Mouse (Mus musculus): ENCODE results near the gene Arrdc3. TPM values are rescaled to one million over a fixed set of nuclear protein-coding genes. Genes with fewer than 3 reads are reported as not detected.

Arrdc3 gene
- polyA plus RNA-seq, 2 experiments, result 49.4 to 66.5 TPM

DNA sequence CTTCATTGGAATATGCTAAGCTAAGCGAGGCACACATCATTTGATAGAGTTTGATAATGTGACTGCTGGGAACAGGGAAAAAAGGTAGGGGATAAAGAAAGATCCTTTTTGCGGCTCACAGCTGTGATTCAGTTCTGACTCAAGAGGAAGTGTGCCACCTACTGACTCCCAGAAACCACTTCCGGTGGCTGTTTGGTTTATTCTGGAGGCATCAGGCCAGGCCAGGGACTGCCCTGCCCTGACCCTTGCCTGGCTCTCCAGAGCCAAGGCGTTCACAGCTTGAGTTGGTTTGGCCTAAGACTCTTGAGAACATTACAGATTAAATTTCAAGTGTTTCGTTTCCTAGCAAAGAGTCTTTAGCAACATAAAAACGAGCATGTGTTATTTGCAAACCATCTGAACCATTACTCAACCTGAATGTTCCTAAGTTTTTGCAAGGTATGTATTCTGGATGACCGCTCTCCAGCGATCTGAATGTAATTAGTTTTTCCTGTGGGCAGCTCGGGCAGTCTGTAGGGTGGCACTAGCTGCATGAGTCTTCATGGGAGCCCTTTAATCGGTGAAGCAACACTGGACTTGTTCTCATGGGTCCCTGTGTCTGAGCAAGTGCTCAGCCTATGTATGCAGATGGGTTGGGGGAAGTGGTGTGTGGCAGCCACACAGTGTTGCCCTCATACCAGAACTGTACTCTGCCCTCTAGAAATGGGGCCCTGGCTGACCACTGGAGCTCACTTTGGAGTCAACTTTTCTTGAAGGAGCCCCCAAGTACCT lies 57.9 kb downstream of the Arrdc3 start:
- Histone ChIP-seq H3K27ac (replicated peaks; ENCODE audit: low read depth, low read length) (no peak overlapping the region), H3K4me3 (replicated peaks; ENCODE audit: low read length) (no peak overlapping the region), H3K9me3 (ENCODE audit: control insufficient read depth, low read length) (no peaks in the 10 kb centered on the region), H3K4me1 (ENCODE audit: control insufficient read depth, insufficient read depth, low read length) (peaks cover 6% of the 10 kb centered on the region; the same call in 1 of the 2 replicates), H3K27me3 (ENCODE audit: control insufficient read depth, insufficient read depth, low read length) (no peaks in the 10 kb centered on the region), H3K9ac (ENCODE audit: low read depth, low read length, severe bottlenecking) (no peak overlapping the region), H3K36me3 (ENCODE audit: control insufficient read depth, insufficient read depth, low read length) (no peaks in the 10 kb centered on the region), H3K4me2 (replicated peaks; ENCODE audit: low read depth, low read length, severe bottlenecking) (no peak overlapping the region)
- 61% methylated on average over 10 of the region's 10 CpGs for WGBS
- no peak for ATAC-seq (ENCODE audit: low FRiP score, low read depth)
- peak; percentile 29 for DNase-seq (ENCODE audit: low spot score)
- TF ChIP-seq POLR2A (IDR thresholded peaks at IDR 0.05; ENCODE audit: borderline replicate concordance, extremely low read depth, insufficient read depth, insufficient read length), result no peak

DNA sequence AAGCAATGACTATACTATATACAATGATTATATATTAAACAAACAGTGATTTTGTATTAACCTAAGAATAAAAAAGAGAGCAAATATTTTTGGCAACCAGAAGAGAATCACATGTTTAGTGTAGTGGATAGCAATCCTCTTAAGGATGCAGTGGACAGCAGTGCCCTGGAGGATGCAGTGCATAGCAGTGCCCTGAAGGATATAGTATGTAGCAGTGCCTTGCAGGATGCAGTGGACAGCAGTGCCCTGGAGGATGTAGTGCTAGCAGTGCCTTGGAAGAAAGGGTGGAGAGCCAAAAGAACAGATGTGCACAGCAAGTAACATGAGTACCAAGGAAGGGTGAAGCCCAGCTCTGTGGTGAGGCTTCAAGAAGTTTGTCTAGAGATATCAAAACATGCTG lies 61.3 kb downstream of the Arrdc3 start:
- DNase-seq (ENCODE audit: low spot score) (no peak), ATAC-seq (ENCODE audit: low FRiP score, low read depth) (no peak)
- no peaks in the 10 kb centered on the region for H3K36me3 ChIP-seq (ENCODE audit: control insufficient read depth, insufficient read depth, low read length)
- H3K9ac ChIP-seq (ENCODE audit: low read depth, low read length, severe bottlenecking), result no peak overlapping the region
- no peak overlapping the region for H3K4me3 ChIP-seq (replicated peaks; ENCODE audit: low read length)
- H3K27ac ChIP-seq (replicated peaks; ENCODE audit: low read depth, low read length), result no peak overlapping the region
- TF ChIP-seq POLR2A (IDR thresholded peaks at IDR 0.05; ENCODE audit: borderline replicate concordance, extremely low read depth, insufficient read depth, insufficient read length), result no peak
- H3K9me3 ChIP-seq (ENCODE audit: control insufficient read depth, low read length), result no peaks in the 10 kb centered on the region
- no peaks in the 10 kb centered on the region for H3K27me3 ChIP-seq (ENCODE audit: control insufficient read depth, insufficient read depth, low read length)
- peaks cover 6% of the 10 kb centered on the region; the same call in 1 of the 2 replicates for H3K4me1 ChIP-seq (ENCODE audit: control insufficient read depth, insufficient read depth, low read length)
- H3K4me2 ChIP-seq (replicated peaks; ENCODE audit: low read depth, low read length, severe bottlenecking), result no peak overlapping the region
